Mouse (Mus musculus) E14TG2a.4 (cell line): ENCODE data around the gene Ogdhl.

ENCODE experiments used
- CTCF ChIP-seq: conservative IDR thresholded peaks from 2 replicates; pipeline ENCODE4 v1.5.1; 2014; ENCODE audit warnings: low read length
- NANOG ChIP-seq: IDR thresholded peaks from 2 replicates; pipeline ENCODE4 v1.6.1; 2014; ENCODE audit warnings: borderline replicate concordance, low read length, mixed read lengths

GRCm38 (mm10) chr14:32332515-32333445 lies 11.0 kb downstream of the Ogdhl start:
- TF ChIP-seq CTCF (no peak), NANOG (no peak)
